Mouse (Mus musculus): Measurements from ENCODE around the gene Dut. TPM values are rescaled to one million over a fixed set of nuclear protein-coding genes. Genes with fewer than 3 reads are reported as not detected.

The Dut gene
- polyA plus RNA-seq (2014; fragmentation: Nextera tagmentation; extraction: Ambion mirVana), result 215 and 220 TPM in 2 replicates

GRCm38 (mm10) chr2:125247108-125247961 lies at the start of gene Dut:
Gene Dut, plus strand, starts transcription at chr2:125247190.
- WGBS, result under 1% methylated on average over 95 of the region's 96 CpGs

GRCm38 (mm10) chr2:125208894-125209596 lies 37.9 kb upstream of the Dut start:
- H3K9ac ChIP-seq (ENCODE audit: low read length), result no peak overlapping the region
- no peaks in the 10 kb centered on the region for H3K36me3 ChIP-seq (ENCODE audit: control insufficient read depth, insufficient read depth, low read length)
- H3K9me3 ChIP-seq (ENCODE audit: control insufficient read depth, low read length), result no peaks in the 10 kb centered on the region
- no peak for DNase-seq (ENCODE audit: low spot score, missing footprints)
- H3K4me2 ChIP-seq, result no peak overlapping the region
- H3K4me3 ChIP-seq (ENCODE audit: low read depth, low read length), result no peak overlapping the region
- no peaks in the 10 kb centered on the region for H3K27me3 ChIP-seq (ENCODE audit: control insufficient read depth, insufficient read depth, low read length)
- WGBS, result 85% methylated on average over 14 of the region's 14 CpGs
- H3K4me1 ChIP-seq (ENCODE audit: control insufficient read depth, insufficient read depth, low read length), result no peaks in the 10 kb centered on the region
- no peak overlapping the region for H3K27ac ChIP-seq (ENCODE audit: low read depth, low read length)
- ATAC-seq (ENCODE audit: low FRiP score), result no peak

More at GRCm38 (mm10) chr2:125247108-125247961, at the start of gene Dut:
- peak within 1 kb of the TSS; percentile 77 for H3K4me2 ChIP-seq
- DNase-seq (ENCODE audit: low spot score, missing footprints) (peak; percentile 98), ATAC-seq (ENCODE audit: low FRiP score) (peak; percentile 100)
- H3K4me1 ChIP-seq (ENCODE audit: control insufficient read depth, insufficient read depth, low read length), result peaks cover 3% of the 10 kb centered on the region; the same call in 1 of the 2 replicates
- peak within 1 kb of the TSS; percentile 72 for H3K4me3 ChIP-seq (ENCODE audit: low read depth, low read length)
- H3K27me3 ChIP-seq (ENCODE audit: control insufficient read depth, insufficient read depth, low read length), result no peaks in the 10 kb centered on the region
- H3K9me3 ChIP-seq (ENCODE audit: control insufficient read depth, low read length), result no peaks in the 10 kb centered on the region
- peaks cover 2% of the 10 kb centered on the region; the same call in 1 of the 2 replicates for H3K36me3 ChIP-seq (ENCODE audit: control insufficient read depth, insufficient read depth, low read length)
- H3K27ac ChIP-seq (ENCODE audit: low read depth, low read length), result peak within 1 kb of the TSS; percentile 76
- H3K9ac ChIP-seq (ENCODE audit: low read length), result peak within 1 kb of the TSS; percentile 92

DNA sequence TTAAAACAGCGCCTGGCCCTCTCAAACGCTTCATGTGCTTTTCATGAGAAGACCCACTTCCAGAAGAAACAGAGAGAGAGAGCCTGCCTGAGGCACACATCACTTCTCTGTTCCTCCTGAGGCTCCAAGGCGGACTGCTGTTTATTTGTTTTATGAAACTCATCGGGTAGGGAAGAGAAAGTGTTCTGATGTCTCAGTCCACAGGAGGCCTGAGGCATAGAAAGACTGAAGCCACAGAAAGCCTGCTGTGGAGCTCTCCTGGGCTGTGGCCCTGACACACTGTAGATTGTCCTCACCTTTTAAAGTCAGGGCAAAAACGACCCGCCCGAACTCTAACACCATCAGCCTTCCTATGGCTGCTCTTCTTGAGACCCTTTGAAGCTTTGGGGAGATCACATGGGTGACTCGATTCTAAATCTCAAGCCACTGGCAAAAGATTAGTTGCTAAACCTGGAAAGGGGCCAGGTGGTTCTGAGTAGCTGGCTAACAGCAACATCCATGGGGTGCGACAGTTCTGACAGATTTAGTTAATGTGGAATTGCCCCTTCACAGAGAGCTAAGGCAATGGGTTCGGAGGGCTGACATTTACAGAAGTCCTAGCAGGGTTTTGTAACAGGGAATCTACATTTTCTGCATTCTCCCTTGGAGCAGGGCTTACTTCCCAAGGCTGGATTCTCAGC lies 35.0 kb upstream of the Dut start:
- DNase-seq (ENCODE audit: low spot score, missing footprints) (peak; percentile 81), ATAC-seq (ENCODE audit: low FRiP score) (no peak)
- Histone ChIP-seq H3K4me2 (no peak overlapping the region), H3K27me3 (ENCODE audit: control insufficient read depth, insufficient read depth, low read length) (no peaks in the 10 kb centered on the region), H3K4me1 (ENCODE audit: control insufficient read depth, insufficient read depth, low read length) (no peaks in the 10 kb centered on the region), H3K9me3 (ENCODE audit: control insufficient read depth, low read length) (no peaks in the 10 kb centered on the region), H3K36me3 (ENCODE audit: control insufficient read depth, insufficient read depth, low read length) (no peaks in the 10 kb centered on the region), H3K4me3 (ENCODE audit: low read depth, low read length) (no peak overlapping the region), H3K9ac (ENCODE audit: low read length) (no peak overlapping the region), H3K27ac (ENCODE audit: low read depth, low read length) (no peak overlapping the region)
- 71% methylated on average over 10 of the region's 10 CpGs for WGBS

DNA sequence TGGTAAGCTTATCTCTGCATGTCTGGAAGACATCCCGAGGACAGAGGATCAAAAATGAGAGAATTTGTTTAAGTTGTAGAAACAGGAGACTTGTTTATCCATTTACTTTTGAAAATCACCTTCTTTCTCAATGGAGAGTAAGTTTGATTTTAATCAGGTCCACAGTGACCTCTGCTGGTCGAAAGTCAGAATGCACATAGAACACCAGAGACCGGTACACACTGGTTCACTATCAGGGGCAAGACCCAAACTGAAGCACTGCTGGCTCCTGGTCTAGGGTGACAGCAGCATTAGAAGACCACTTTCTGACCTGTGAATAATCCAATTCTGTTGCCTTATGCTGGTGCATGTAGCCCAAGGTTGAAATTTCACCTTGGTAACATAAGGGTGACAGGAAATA lies 32.4 kb upstream of the Dut start:
- DNase-seq (ENCODE audit: low spot score, missing footprints) (peak; percentile 98), ATAC-seq (ENCODE audit: low FRiP score) (peak; percentile 70; the same call in 1 of the 2 replicates)
- Histone ChIP-seq H3K4me1 (ENCODE audit: control insufficient read depth, insufficient read depth, low read length) (no peaks in the 10 kb centered on the region), H3K27ac (ENCODE audit: low read depth, low read length) (no peak overlapping the region), H3K4me2 (no peak overlapping the region), H3K36me3 (ENCODE audit: control insufficient read depth, insufficient read depth, low read length) (no peaks in the 10 kb centered on the region), H3K27me3 (ENCODE audit: control insufficient read depth, insufficient read depth, low read length) (no peaks in the 10 kb centered on the region), H3K9ac (ENCODE audit: low read length) (no peak overlapping the region), H3K4me3 (ENCODE audit: low read depth, low read length) (no peak overlapping the region), H3K9me3 (ENCODE audit: control insufficient read depth, low read length) (no peaks in the 10 kb centered on the region)
- WGBS, result 4% methylated on average over 3 of the region's 3 CpGs

DNA sequence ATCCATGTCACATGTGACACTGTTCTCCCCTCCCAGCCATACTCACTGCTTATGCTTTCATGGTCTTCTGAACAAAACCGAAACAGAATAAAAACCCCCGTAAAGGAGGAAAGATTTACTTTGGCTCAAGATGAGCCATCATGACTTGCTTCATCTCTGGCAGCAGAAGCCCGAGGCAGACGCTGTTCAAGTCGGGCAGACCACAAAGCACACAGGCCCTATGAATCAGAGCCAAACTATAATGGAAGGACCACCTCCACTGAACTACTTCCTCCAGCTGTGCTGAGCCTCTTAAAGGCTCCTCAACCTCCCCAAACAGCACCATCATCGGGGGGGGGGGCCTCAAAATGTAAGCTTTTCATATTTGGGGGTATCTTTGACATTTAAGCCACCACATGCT lies 29.7 kb upstream of the Dut start:
- Histone ChIP-seq H3K27ac (ENCODE audit: low read depth, low read length) (no peak overlapping the region), H3K27me3 (ENCODE audit: control insufficient read depth, insufficient read depth, low read length) (no peaks in the 10 kb centered on the region), H3K4me3 (ENCODE audit: low read depth, low read length) (no peak overlapping the region), H3K9me3 (ENCODE audit: control insufficient read depth, low read length) (no peaks in the 10 kb centered on the region), H3K4me1 (ENCODE audit: control insufficient read depth, insufficient read depth, low read length) (no peaks in the 10 kb centered on the region), H3K36me3 (ENCODE audit: control insufficient read depth, insufficient read depth, low read length) (no peaks in the 10 kb centered on the region), H3K4me2 (no peak overlapping the region), H3K9ac (ENCODE audit: low read length) (no peak overlapping the region)
- ATAC-seq (ENCODE audit: low FRiP score) (no peak), DNase-seq (ENCODE audit: low spot score, missing footprints) (peak; percentile 23)
- 81% methylated on average over 6 of the region's 6 CpGs for WGBS

DNA sequence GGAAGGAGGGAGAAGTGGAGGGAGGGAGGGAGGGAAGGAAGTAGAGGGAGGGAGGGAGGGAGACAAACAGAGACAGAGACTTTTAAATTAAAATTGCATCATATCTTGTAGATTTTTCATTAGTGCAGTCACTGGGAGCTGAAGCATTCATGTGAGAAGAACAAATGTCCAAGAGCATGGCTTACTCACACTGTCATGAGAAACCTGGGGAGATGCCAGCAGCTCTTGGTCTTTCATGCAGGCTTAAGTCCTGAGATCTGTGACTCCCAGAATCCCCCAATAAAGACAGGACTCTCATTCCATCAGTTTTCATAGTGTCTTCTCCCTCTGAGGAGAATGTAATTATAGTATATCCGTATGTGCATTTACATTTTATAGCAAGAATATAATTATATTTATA lies 28.4 kb upstream of the Dut start:
- no peaks in the 10 kb centered on the region for H3K4me1 ChIP-seq (ENCODE audit: control insufficient read depth, insufficient read depth, low read length)
- no peaks in the 10 kb centered on the region for H3K36me3 ChIP-seq (ENCODE audit: control insufficient read depth, insufficient read depth, low read length)
- no peaks in the 10 kb centered on the region for H3K27me3 ChIP-seq (ENCODE audit: control insufficient read depth, insufficient read depth, low read length)
- H3K4me3 ChIP-seq (ENCODE audit: low read depth, low read length), result no peak overlapping the region
- H3K9ac ChIP-seq (ENCODE audit: low read length), result no peak overlapping the region
- H3K9me3 ChIP-seq (ENCODE audit: control insufficient read depth, low read length), result no peaks in the 10 kb centered on the region
- DNase-seq (ENCODE audit: low spot score, missing footprints) (peak; percentile 4), ATAC-seq (ENCODE audit: low FRiP score) (no peak)
- H3K27ac ChIP-seq (ENCODE audit: low read depth, low read length), result no peak overlapping the region
- WGBS, result 91% methylated on average over 1 of the region's 1 CpGs
- no peak overlapping the region for H3K4me2 ChIP-seq

GRCm38 (mm10) chr2:125219268-125219667 lies 27.7 kb upstream of the Dut start:
- Histone ChIP-seq H3K4me3 (ENCODE audit: low read depth, low read length) (no peak overlapping the region), H3K9ac (ENCODE audit: low read length) (no peak overlapping the region), H3K9me3 (ENCODE audit: control insufficient read depth, low read length) (no peaks in the 10 kb centered on the region), H3K4me2 (no peak overlapping the region), H3K27ac (ENCODE audit: low read depth, low read length) (no peak overlapping the region), H3K4me1 (ENCODE audit: control insufficient read depth, insufficient read depth, low read length) (no peaks in the 10 kb centered on the region), H3K27me3 (ENCODE audit: control insufficient read depth, insufficient read depth, low read length) (no peaks in the 10 kb centered on the region), H3K36me3 (ENCODE audit: control insufficient read depth, insufficient read depth, low read length) (no peaks in the 10 kb centered on the region)
- 87% methylated on average over 3 of the region's 3 CpGs for WGBS
- DNase-seq (ENCODE audit: low spot score, missing footprints), result peak; percentile 45
- no peak for ATAC-seq (ENCODE audit: low FRiP score)

- DNase-seq (ENCODE audit: low spot score, missing footprints) (peak; percentile 66), ATAC-seq (ENCODE audit: low FRiP score) (no peak)
- Histone ChIP-seq H3K4me3 (ENCODE audit: low read depth, low read length) (no peak overlapping the region), H3K36me3 (ENCODE audit: control insufficient read depth, insufficient read depth, low read length) (no peaks in the 10 kb centered on the region), H3K9ac (ENCODE audit: low read length) (no peak overlapping the region), H3K27me3 (ENCODE audit: control insufficient read depth, insufficient read depth, low read length) (no peaks in the 10 kb centered on the region), H3K9me3 (ENCODE audit: control insufficient read depth, low read length) (no peaks in the 10 kb centered on the region), H3K4me1 (ENCODE audit: control insufficient read depth, insufficient read depth, low read length) (no peaks in the 10 kb centered on the region), H3K27ac (ENCODE audit: low read depth, low read length) (no peak overlapping the region), H3K4me2 (no peak overlapping the region)
- 93% methylated on average over 1 of the region's 1 CpGs for WGBS
Observed at GRCm38 (mm10) chr2:125221673-125222072, 25.3 kb upstream of the Dut start.

Data from midbrain, embryonic 11.5 days (tissue).